Mouse (Mus musculus) cerebellum, adult 18-20 months (tissue): ENCODE measurements at regions not wholly inside any gene's neighbourhood (a gene's known extent, or its start where the extent isn't known, plus 50 kb on each side); places are given as distances from the start of the nearest gene placed in this dataset.
"Not testable (repeated sequence)": the region's sequence is repeated elsewhere in the genome, so short reads cannot be mapped to it uniquely, and the experiment has no call there.

Experiments
- DNase-seq, 2 experiments: peaks; one replicate each; pipeline ENCODE4 v3.0.0; 2021

GRCm38 (mm10) chr7:64101679-64102078 is 52.0 kb upstream of the Trpm1 start:
- DNase-seq, result no peak

- no peak for DNase-seq
Measured at GRCm38 (mm10) chr7:64099606-64100005, 54.0 kb upstream of the Trpm1 start.

GRCm38 (mm10) chr7:64090067-64090466 is 63.6 kb upstream of the Trpm1 start:
- no peak for DNase-seq

GRCm38 (mm10) chr7:64089034-64089433 is 64.6 kb upstream of the Trpm1 start:
- DNase-seq, result no peak

- DNase-seq, result not testable (repeated sequence)
Measured at GRCm38 (mm10) chr7:64083978-64084377, 69.7 kb upstream of the Trpm1 start.

- DNase-seq, result no peak
Measured at GRCm38 (mm10) chr7:64082651-64083050, 71.0 kb upstream of the Trpm1 start.

GRCm38 (mm10) chr7:64082201-64082600 is 71.4 kb upstream of the Trpm1 start:
- DNase-seq, result no peak

GRCm38 (mm10) chr7:64081618-64082017 is 72.0 kb upstream of the Trpm1 start:
- no peak for DNase-seq

GRCm38 (mm10) chr7:64081019-64081418 is 72.6 kb upstream of the Trpm1 start:
- DNase-seq, result no peak

- no peak for DNase-seq
Measured at GRCm38 (mm10) chr7:64079301-64079700, 74.3 kb upstream of the Trpm1 start.

GRCm38 (mm10) chr7:64078646-64079045 is 75.0 kb upstream of the Trpm1 start:
- DNase-seq, result no peak

GRCm38 (mm10) chr7:64077526-64077925 is 76.1 kb upstream of the Trpm1 start:
- DNase-seq, result no peak

GRCm38 (mm10) chr7:64076764-64077360 is 76.8 kb upstream of the Trpm1 start:
- no peak for DNase-seq

GRCm38 (mm10) chr7:64075696-64076313 is 77.8 kb upstream of the Trpm1 start:
- no peak for DNase-seq

- no peak for DNase-seq
Measured at GRCm38 (mm10) chr7:64074661-64075234, 78.9 kb upstream of the Trpm1 start.

- DNase-seq, result no peak
Measured at GRCm38 (mm10) chr7:64074186-64074585, 79.4 kb upstream of the Trpm1 start.

GRCm38 (mm10) chr7:64073781-64074180 is 79.9 kb upstream of the Trpm1 start:
- no peak for DNase-seq

GRCm38 (mm10) chr7:64070930-64071329 is 82.7 kb upstream of the Trpm1 start:
- DNase-seq, result no peak

- peak in 1 of 2 experiments; percentile 41 for DNase-seq
Measured at GRCm38 (mm10) chr7:64065529-64066247, 87.9 kb upstream of the Trpm1 start.

GRCm38 (mm10) chr7:64064460-64065241 is 89.0 kb upstream of the Trpm1 start:
- peak; percentile 71 to 75 for DNase-seq

- DNase-seq, result no peak
Measured at GRCm38 (mm10) chr7:64061170-64061569, 92.5 kb upstream of the Trpm1 start.

GRCm38 (mm10) chr7:64060582-64060981 is 93.1 kb upstream of the Trpm1 start:
- no peak for DNase-seq

GRCm38 (mm10) chr7:64060051-64060450 is 93.6 kb upstream of the Trpm1 start:
- peak; percentile 43 to 70 for DNase-seq
